In the genomic region with DNA sequence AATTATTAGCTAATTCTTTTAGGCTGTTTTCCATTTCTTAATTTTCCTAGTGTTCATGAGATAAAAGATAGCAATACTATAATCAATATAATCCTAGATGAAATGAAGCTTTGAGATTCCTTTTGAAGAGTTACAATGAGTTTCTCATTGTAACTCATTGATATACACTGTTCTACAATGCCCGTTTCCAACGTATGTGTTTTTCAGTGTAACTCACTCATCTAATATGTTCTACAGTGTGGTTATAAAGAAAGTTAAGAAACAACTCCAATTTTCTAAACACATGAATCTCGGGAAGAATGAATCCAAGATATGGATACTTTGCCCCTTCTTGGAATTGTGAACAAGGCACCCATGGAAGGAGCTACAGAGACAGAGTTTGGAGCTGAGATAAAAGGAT, we compare ENCODE assay signal across 9 mouse cellular contexts. TPM values are rescaled to one million over a fixed set of nuclear protein-coding genes. Genes with fewer than 3 reads are reported as not detected.
DNase-seq lines count a peak whose midpoint lies in the region; ATAC-seq and TF ChIP-seq lines count a peak whose summit lies in the region.
"Had no signal": no experiment of that assay in that cellular context is flagged by ENCODE, and none has a peak within 500 bp of the region (broad histone marks: within the 10 kb centered on the region; RNA-seq: fewer than 3 reads in every experiment).

No protein-coding gene starts in this region.

- peak; percentile 100 for ATAC-seq in activated CD4-positive, CD25-positive, alpha-beta regulatory T cell, adult 4 months
- peak; percentile 100 for ATAC-seq in inflammation-experienced regulatory T-cells, adult 6 months

- H3K27ac ChIP-seq in left cerebral cortex, adult 2 months, result no peak overlapping the region
- H3K27ac ChIP-seq: macrophage had no signal

- TF ChIP-seq CTCF in left cerebral cortex, adult 2 months (IDR thresholded peaks at IDR 0.05), result no peak

- no peak overlapping the region for H3K4me3 ChIP-seq in left cerebral cortex, adult 2 months

- peak; percentile 100 for DNase-seq in embryo, embryonic 9.5 days (ENCODE audit: extremely low spot score)
- DNase-seq in gastrocnemius, postnatal 36 days, result peak; percentile 100
- peak; percentile 100 for DNase-seq in left cerebral cortex, adult 2 months (ENCODE audit: extremely low spot score in 1 of 2, low spot score in 2 of 2)
- DNase-seq in lung, postnatal 36 days, result peak; percentile 100
- peak; percentile 100 for DNase-seq in retina, postnatal 7 days (ENCODE audit: low read depth, low spot score)
- DNase-seq in urinary bladder, adult 2 months (ENCODE audit: low spot score), result peak; percentile 37

- intact Hi-C loops in gastrocnemius, postnatal 36 days (cut with DNase I), result no loop called here
- intact Hi-C loops in left cerebral cortex, adult 2 months (cut with DNase I), result no loop called here

RNA-seq across cellular contexts. Expression of a gene that starts 35.5 kb away (rescaled TPM):
- polyA plus RNA-seq in activated CD4-positive, CD25-positive, alpha-beta regulatory T cell, adult 4 months (2017; shearing (Covaris generic)), result not detected
- total RNA-seq in gastrocnemius, postnatal 36 days (2021), result under 1 TPM; 0.28 to 0.37 TPM
- polyA plus RNA-seq in inflammation-experienced regulatory T-cells, adult 6 months (2017; shearing (Covaris generic)), result under 1 TPM in 1 of 3 experiments, not detected in 2; 0.09 TPM
- total RNA-seq in left cerebral cortex, adult 2 months (2021), result 100 to 1,000 TPM; 130 to 133 TPM
- 1.1 and 1.3 TPM in 2 replicates for polyA plus RNA-seq in urinary bladder, adult 2 months (2012; rRNA removed)
- polyA plus RNA-seq: macrophage had no signal

Comparison
In these comparisons a context has a peak if more than half of its experiments do, and no peak if none do; other contexts are left out.
1. DNase-seq: peak in every context shown above with its lines; median percentile 100 in embryo, embryonic 9.5 days; 100 in gastrocnemius, postnatal 36 days; 100 in left cerebral cortex, adult 2 months; 100 in lung, postnatal 36 days; 100 in retina, postnatal 7 days; 37 in urinary bladder, adult 2 months.